Mouse (Mus musculus): ENCODE data around the gene Col18a1. TPM values are rescaled to one million over a fixed set of nuclear protein-coding genes. Genes with fewer than 3 reads are reported as not detected.

Col18a1 gene
- 103 and 109 TPM in 2 replicates for polyA plus RNA-seq (2016; fragmentation: Nextera tagmentation; extraction: Ambion mirVana)

- Histone ChIP-seq H3K27me3 (peaks cover 22% of the 10 kb centered on the region), H3K9ac (peak within 1 kb of the TSS; percentile 58), H3K36me3 (no peaks in the 10 kb centered on the region), H3K4me1 (peaks cover 39% of the 10 kb centered on the region), H3K4me3 (peak within 1 kb of the TSS; percentile 45), H3K27ac (peak within 1 kb of the TSS; percentile 49; the same call in 1 of the 2 replicates), H3K4me2 (replicated peaks) (peak within 1 kb of the TSS; percentile 80), H3K9me3 (replicated peaks) (no peaks in the 10 kb centered on the region)
- under 1% methylated on average over 42 of the region's 42 CpGs for WGBS
- peak; percentile 74 for ATAC-seq (ENCODE audit: low FRiP score)
These were observed at the start of gene Col18a1 for GRCm38 (mm10) chr10:77165963-77166717. Gene Col18a1 (minus strand): TSS chr10:77166548.

- ATAC-seq (ENCODE audit: low FRiP score) = no peak
- Histone ChIP-seq H3K4me1 (peaks cover 11% of the 10 kb centered on the region), H3K9me3 (replicated peaks) (no peaks in the 10 kb centered on the region), H3K4me2 (replicated peaks) (no peak overlapping the region), H3K9ac (no peak overlapping the region), H3K27me3 (no peaks in the 10 kb centered on the region), H3K27ac (no peak overlapping the region), H3K36me3 (no peaks in the 10 kb centered on the region), H3K4me3 (no peak overlapping the region)
- WGBS = 74% methylated on average over 4 of the region's 4 CpGs
These were observed 49.3 kb upstream of the Col18a1 start for GRCm38 (mm10) chr10:77215641-77216040.

- no peak overlapping the region for H3K4me3 ChIP-seq
- no peak overlapping the region for H3K27ac ChIP-seq
- no peak overlapping the region for H3K9ac ChIP-seq
- ATAC-seq (ENCODE audit: low FRiP score) = no peak
- no peaks in the 10 kb centered on the region for H3K27me3 ChIP-seq
- 63% methylated on average over 8 of the region's 8 CpGs for WGBS
- no peaks in the 10 kb centered on the region for H3K36me3 ChIP-seq
- no peak overlapping the region for H3K4me2 ChIP-seq (replicated peaks)
- no peaks in the 10 kb centered on the region for H3K9me3 ChIP-seq (replicated peaks)
- peaks cover 11% of the 10 kb centered on the region for H3K4me1 ChIP-seq
These were observed 48.2 kb upstream of the Col18a1 start for GRCm38 (mm10) chr10:77214586-77214985.

- no peak overlapping the region for H3K27ac ChIP-seq
- peaks cover 11% of the 10 kb centered on the region for H3K4me1 ChIP-seq
- H3K9me3 ChIP-seq (replicated peaks) = no peaks in the 10 kb centered on the region
- H3K4me3 ChIP-seq = no peak overlapping the region
- no peak overlapping the region for H3K9ac ChIP-seq
- H3K36me3 ChIP-seq = no peaks in the 10 kb centered on the region
- no peak overlapping the region for H3K4me2 ChIP-seq (replicated peaks)
- WGBS = 97% methylated on average over 5 of the region's 5 CpGs
- H3K27me3 ChIP-seq = no peaks in the 10 kb centered on the region
- no peak for ATAC-seq (ENCODE audit: low FRiP score)
These were observed 47.1 kb upstream of the Col18a1 start for GRCm38 (mm10) chr10:77213483-77213882.

- Histone ChIP-seq H3K9me3 (replicated peaks) (no peaks in the 10 kb centered on the region), H3K9ac (no peak overlapping the region), H3K4me1 (peaks cover 11% of the 10 kb centered on the region), H3K4me3 (no peak overlapping the region), H3K27me3 (no peaks in the 10 kb centered on the region), H3K27ac (no peak overlapping the region), H3K36me3 (no peaks in the 10 kb centered on the region), H3K4me2 (replicated peaks) (no peak overlapping the region)
- no peak for ATAC-seq (ENCODE audit: low FRiP score)
- WGBS = 74% methylated on average over 6 of the region's 6 CpGs
These were observed 46.2 kb upstream of the Col18a1 start for GRCm38 (mm10) chr10:77212354-77213120.

GRCm38 (mm10) chr10:77211116-77211570, 44.8 kb upstream of the Col18a1 start:
- WGBS = 68% methylated on average over 11 of the region's 11 CpGs
- H3K4me3 ChIP-seq = no peak overlapping the region
- no peaks in the 10 kb centered on the region for H3K9me3 ChIP-seq (replicated peaks)
- no peaks in the 10 kb centered on the region for H3K27me3 ChIP-seq
- H3K4me2 ChIP-seq (replicated peaks) = no peak overlapping the region
- peaks cover 17% of the 10 kb centered on the region for H3K4me1 ChIP-seq
- no peaks in the 10 kb centered on the region for H3K36me3 ChIP-seq
- H3K9ac ChIP-seq = no peak overlapping the region
- ATAC-seq (ENCODE audit: low FRiP score) = no peak
- no peak overlapping the region for H3K27ac ChIP-seq

GRCm38 (mm10) chr10:77210666-77211065, 44.3 kb upstream of the Col18a1 start:
- ATAC-seq (ENCODE audit: low FRiP score) = no peak
- no peak overlapping the region for H3K27ac ChIP-seq
- no peak overlapping the region for H3K4me2 ChIP-seq (replicated peaks)
- peaks cover 14% of the 10 kb centered on the region for H3K4me1 ChIP-seq
- H3K27me3 ChIP-seq = no peaks in the 10 kb centered on the region
- no peaks in the 10 kb centered on the region for H3K36me3 ChIP-seq
- H3K9ac ChIP-seq = no peak overlapping the region
- no peaks in the 10 kb centered on the region for H3K9me3 ChIP-seq (replicated peaks)
- H3K4me3 ChIP-seq = no peak overlapping the region
- 94% methylated on average over 3 of the region's 3 CpGs for WGBS

- Histone ChIP-seq H3K4me1 (peaks cover 20% of the 10 kb centered on the region), H3K9ac (no peak overlapping the region), H3K36me3 (no peaks in the 10 kb centered on the region), H3K27ac (no peak overlapping the region), H3K27me3 (no peaks in the 10 kb centered on the region), H3K4me3 (no peak overlapping the region), H3K9me3 (replicated peaks) (no peaks in the 10 kb centered on the region), H3K4me2 (replicated peaks) (no peak overlapping the region)
- WGBS = 49% methylated on average over 5 of the region's 5 CpGs
- no peak for ATAC-seq (ENCODE audit: low FRiP score)
These were observed 42.9 kb upstream of the Col18a1 start for GRCm38 (mm10) chr10:77209261-77209660.

- H3K4me1 ChIP-seq = peaks cover 15% of the 10 kb centered on the region
- H3K4me3 ChIP-seq = no peak overlapping the region
- no peak overlapping the region for H3K27ac ChIP-seq
- no peak for ATAC-seq (ENCODE audit: low FRiP score)
- 46% methylated on average over 3 of the region's 3 CpGs for WGBS
- no peak overlapping the region for H3K9ac ChIP-seq
- no peak overlapping the region for H3K4me2 ChIP-seq (replicated peaks)
- no peaks in the 10 kb centered on the region for H3K9me3 ChIP-seq (replicated peaks)
- no peaks in the 10 kb centered on the region for H3K27me3 ChIP-seq
- H3K36me3 ChIP-seq = no peaks in the 10 kb centered on the region
These were observed 40.3 kb upstream of the Col18a1 start for GRCm38 (mm10) chr10:77206565-77207079.

- peaks cover 15% of the 10 kb centered on the region for H3K4me1 ChIP-seq
- no peak overlapping the region for H3K4me2 ChIP-seq (replicated peaks)
- H3K36me3 ChIP-seq = no peaks in the 10 kb centered on the region
- WGBS = 71% methylated on average over 2 of the region's 2 CpGs
- no peaks in the 10 kb centered on the region for H3K27me3 ChIP-seq
- ATAC-seq (ENCODE audit: low FRiP score) = no peak
- no peak overlapping the region for H3K27ac ChIP-seq
- no peaks in the 10 kb centered on the region for H3K9me3 ChIP-seq (replicated peaks)
- H3K9ac ChIP-seq = no peak overlapping the region
- no peak overlapping the region for H3K4me3 ChIP-seq
These were observed 39.8 kb upstream of the Col18a1 start for GRCm38 (mm10) chr10:77206134-77206533.

GRCm38 (mm10) chr10:77203960-77204359, 37.6 kb upstream of the Col18a1 start:
- no peak overlapping the region for H3K9ac ChIP-seq
- 0 out of 2 replicates have a peak, but pooled peaks cover 4% of the 10 kb centered on the region for H3K27me3 ChIP-seq
- H3K4me1 ChIP-seq = peaks cover 15% of the 10 kb centered on the region
- no peak overlapping the region for H3K4me2 ChIP-seq (replicated peaks)
- H3K4me3 ChIP-seq = no peak overlapping the region
- no peaks in the 10 kb centered on the region for H3K36me3 ChIP-seq
- no peaks in the 10 kb centered on the region for H3K9me3 ChIP-seq (replicated peaks)
- WGBS = 95% methylated on average over 4 of the region's 4 CpGs
- no peak for ATAC-seq (ENCODE audit: low FRiP score)
- H3K27ac ChIP-seq = no peak overlapping the region

- Histone ChIP-seq H3K36me3 (no peaks in the 10 kb centered on the region), H3K9me3 (replicated peaks) (no peaks in the 10 kb centered on the region), H3K4me1 (peaks cover 16% of the 10 kb centered on the region), H3K4me3 (no peak overlapping the region), H3K4me2 (replicated peaks) (no peak overlapping the region), H3K27me3 (0 out of 2 replicates have a peak, but pooled peaks cover 4% of the 10 kb centered on the region), H3K9ac (no peak overlapping the region), H3K27ac (no peak overlapping the region)
- ATAC-seq (ENCODE audit: low FRiP score) = no peak
- 67% methylated on average over 5 of the region's 5 CpGs for WGBS
These were observed 35.6 kb upstream of the Col18a1 start for GRCm38 (mm10) chr10:77201919-77202318.
